Mouse (Mus musculus) left cerebral cortex, adult 2 months (tissue): ENCODE results near the gene Cnr2. TPM values are rescaled to one million over a fixed set of nuclear protein-coding genes. Genes with fewer than 3 reads are reported as not detected.

ENCODE experiments used
- DNase-seq, 2 experiments: peaks; one replicate each; pipeline ENCODE4 v3.0.0; 2021 to 2022; ENCODE audit warnings: low spot score in 2 of 2, mixed read lengths in 1 of 2; ENCODE audit errors: extremely low spot score in 1 of 2
- H3K27ac ChIP-seq: fragments of 200-600 bp; 2 replicates; pipeline ENCODE4 v1.8.1; 2022
- H3K4me3 ChIP-seq: fragments of 200-600 bp; 2 replicates; pipeline ENCODE4 v1.8.1; 2022
- CTCF ChIP-seq: fragments of 200-600 bp; IDR thresholded peaks from 2 replicates; pipeline ENCODE4 v1.8.1; 2022; ENCODE audit warnings: antibody characterized with exemption, mild to moderate bottlenecking, moderate library complexity
- intact Hi-C: fragments of 180-260 bp; cut with DNase I; formaldehyde crosslinking; loops from one replicate; pipeline ENCODE4 v1.15.1; 2025
- total RNA-seq, 2 experiments: library from RNA; stranded (reverse); gene quantifications; 2 replicates each; pipeline ENCODE4 v1.2.3; 2021

Cnr2 gene
- total RNA-seq, 2 experiments from 2014 or later = 0.11 TPM; not detected in 1

DNA sequence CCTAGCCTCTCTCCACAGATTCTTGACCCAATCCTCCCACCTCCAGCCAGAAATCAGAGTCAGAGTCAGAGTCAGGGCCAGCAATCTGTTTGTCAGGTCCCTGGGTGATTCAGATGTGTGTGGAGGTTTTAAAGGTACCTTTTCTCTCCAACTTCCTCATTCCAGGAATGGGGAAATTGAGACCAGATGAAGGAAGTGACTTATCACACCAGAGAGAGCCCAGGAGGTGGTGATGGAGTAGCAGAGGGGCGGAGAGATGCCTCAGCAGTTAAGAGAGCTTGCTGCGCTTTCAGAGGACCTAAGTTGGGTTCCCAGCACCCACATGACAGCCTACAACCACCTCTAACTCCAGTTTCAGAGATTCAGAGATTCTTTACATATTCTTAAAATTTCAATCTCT, 3.7 kb upstream of the Cnr2 start:
- DNase-seq = no peak
- H3K4me3 ChIP-seq = no peak overlapping the region
- intact Hi-C loops = loop anchor here (5.0 kb wide), 1 partner anchor 41 kb away; no protein-coding TSS in a partner anchor
- TF ChIP-seq CTCF = no peak
- no peak overlapping the region for H3K27ac ChIP-seq

DNA sequence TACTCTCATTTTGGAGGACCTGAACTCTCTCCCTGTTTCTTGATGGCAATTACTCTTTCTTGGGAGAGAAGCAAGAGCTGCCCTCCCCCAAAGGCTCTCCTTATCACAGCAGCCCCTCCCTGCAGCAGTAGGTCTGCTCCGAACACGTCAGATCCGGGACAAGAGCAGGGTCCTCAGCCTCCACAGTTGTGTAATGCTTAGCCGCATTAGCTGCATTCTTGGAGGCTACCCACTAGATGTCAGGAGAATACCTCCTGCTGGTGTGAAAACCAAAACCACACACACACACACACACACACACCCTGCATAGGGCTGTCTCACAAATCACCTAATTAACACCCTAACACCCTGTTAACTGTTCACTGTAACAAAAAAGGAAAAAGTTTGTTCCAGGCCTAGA, 2.3 kb upstream of the Cnr2 start:
- intact Hi-C loops = loop anchor here (5.0 kb wide), 1 partner anchor 39 kb away; no protein-coding TSS in a partner anchor
- no peak overlapping the region for H3K27ac ChIP-seq
- no peak; the same call in 1 of the 2 replicates for TF ChIP-seq CTCF
- no peak for DNase-seq
- no peak overlapping the region for H3K4me3 ChIP-seq

DNA sequence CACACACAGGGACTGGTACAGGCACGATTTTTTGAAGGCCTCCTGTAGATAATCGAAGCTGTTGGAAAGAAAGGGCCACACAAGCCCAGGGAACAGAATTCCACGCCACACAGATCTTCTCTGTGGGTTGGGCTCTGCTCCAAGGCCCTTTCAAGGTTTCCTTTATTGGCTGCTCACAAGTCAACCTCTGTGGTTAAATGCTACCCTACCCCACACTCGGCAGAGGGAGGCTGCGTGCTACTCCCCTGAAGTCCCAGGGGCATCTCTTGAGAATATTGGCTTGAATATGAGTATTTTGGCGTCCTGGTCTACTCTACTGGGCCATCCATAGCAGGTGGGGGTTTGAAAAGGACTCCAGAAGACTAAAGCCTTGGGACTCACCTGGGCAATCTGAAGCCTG, 963 bp downstream of the Cnr2 start:
- intact Hi-C loops = no loop called here
- Histone ChIP-seq H3K27ac (no peak overlapping the region), H3K4me3 (no peak overlapping the region)
- no peak for TF ChIP-seq CTCF
- no peak for DNase-seq

DNA sequence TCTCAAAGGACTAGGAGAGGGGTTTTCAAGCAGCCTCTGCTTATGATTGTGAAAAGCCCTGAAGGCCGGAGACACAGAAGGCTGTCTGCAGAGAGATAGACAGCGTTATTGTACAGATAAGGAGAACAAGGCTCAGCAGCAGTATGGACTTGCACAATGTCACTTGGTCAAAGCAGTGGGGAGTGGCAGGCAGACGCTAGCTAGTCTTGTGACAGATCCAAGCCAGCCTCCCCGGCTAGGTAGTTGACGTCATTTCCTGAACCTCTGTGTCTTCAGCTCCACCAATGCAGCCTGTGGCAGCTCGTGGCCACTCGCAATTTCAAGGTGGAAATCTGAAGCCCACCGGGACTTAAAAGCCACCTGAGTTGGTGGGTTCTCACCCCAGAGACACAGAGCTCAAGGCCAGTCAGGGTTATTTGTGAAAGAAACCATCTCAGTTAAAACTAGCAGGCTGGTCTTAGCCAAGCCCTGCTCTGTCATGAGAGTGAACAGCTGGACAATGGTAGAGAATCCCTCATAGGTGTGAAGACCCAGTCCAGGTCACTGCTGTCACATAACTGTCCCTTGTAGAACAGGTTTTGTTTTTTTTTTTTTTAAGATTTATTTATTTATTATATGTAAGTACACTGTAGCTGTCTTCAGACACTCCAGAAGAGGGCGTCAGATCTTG, 3.3 kb downstream of the Cnr2 start:
- no peak for TF ChIP-seq CTCF
- DNase-seq = no peak
- intact Hi-C loops = no loop called here
- Histone ChIP-seq H3K27ac (no peak overlapping the region), H3K4me3 (no peak overlapping the region)

DNA sequence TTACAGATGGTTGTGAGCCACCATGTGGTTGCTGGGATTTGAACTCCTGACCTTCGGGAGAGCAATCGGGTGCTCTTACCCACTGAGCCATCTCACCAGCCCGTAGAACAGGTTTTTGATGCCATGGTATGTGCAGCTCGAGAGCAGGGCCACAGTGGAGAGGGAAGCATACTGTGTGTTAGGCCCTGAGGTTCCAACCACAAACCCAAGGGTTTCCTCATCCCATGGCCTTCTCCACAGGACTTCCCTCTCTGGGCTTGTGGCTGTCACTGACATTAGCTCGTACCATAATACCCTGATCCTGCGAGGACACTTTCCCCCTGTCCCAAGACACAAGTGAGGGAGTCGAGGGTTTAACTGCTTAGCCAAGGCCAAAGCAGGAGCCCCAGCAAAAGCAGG, 3.9 kb downstream of the Cnr2 start:
- no peak overlapping the region for H3K27ac ChIP-seq
- TF ChIP-seq CTCF = no peak
- no peak overlapping the region for H3K4me3 ChIP-seq
- intact Hi-C loops = no loop called here
- no peak for DNase-seq

DNA sequence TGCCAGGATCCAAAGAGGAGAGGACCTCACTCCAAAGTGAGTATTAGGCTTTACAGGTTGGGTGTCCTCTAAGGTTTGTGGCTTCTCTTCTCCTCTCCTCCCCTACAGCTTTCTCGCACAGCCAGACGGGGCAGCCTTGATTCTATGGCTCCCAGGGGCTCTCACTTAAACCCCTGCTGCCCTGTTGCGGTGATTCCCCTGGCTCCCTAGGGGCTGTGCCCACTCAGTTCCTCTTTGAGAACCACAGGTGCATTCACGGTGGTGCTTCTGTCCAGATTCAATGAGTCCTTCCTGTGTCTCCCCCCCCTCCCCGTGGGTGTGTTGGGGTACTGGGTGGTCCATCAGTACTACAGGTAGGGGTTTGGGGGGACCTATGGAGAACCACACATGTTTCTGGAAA, 4.8 kb downstream of the Cnr2 start:
- no peak overlapping the region for H3K27ac ChIP-seq
- no peak for TF ChIP-seq CTCF

DNA sequence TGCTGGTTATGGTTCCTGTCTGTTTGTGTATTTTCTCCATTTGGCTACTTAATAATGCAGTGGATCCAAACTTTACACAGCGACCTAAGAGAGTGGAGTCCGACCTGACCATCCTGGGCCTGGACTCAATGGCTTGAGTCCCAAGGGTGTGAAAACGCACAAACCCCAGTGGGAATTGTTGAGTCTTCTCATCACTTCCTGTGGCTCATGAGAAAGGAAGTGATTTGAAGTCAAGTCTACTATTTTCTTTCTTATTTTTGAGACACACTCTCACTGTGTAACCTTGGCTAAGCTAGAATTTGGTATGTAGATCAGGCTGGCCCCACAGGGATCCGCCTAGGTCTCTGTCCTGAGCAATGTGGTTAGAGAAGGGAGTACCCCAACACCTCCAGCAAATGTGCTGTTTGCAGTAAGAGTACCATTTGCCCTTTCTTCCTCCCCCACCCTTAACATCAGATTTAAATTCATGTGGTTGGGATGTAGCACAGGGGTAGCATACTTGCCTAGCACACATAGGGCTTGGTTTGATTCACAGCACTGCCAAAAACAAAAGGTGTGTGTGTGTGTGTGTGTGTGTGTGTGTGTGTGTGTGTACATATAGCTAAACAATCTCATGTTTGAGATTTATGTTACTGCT, 7.5 kb downstream of the Cnr2 start:
- Histone ChIP-seq H3K27ac (no peak overlapping the region), H3K4me3 (no peak overlapping the region)
- no peak for DNase-seq
- intact Hi-C loops = no loop called here
- no peak for TF ChIP-seq CTCF

More for the DNA sequence above, 4.8 kb downstream of the Cnr2 start:
- H3K4me3 ChIP-seq = no peak overlapping the region
- DNase-seq = no peak
- intact Hi-C loops = no loop called here

DNA sequence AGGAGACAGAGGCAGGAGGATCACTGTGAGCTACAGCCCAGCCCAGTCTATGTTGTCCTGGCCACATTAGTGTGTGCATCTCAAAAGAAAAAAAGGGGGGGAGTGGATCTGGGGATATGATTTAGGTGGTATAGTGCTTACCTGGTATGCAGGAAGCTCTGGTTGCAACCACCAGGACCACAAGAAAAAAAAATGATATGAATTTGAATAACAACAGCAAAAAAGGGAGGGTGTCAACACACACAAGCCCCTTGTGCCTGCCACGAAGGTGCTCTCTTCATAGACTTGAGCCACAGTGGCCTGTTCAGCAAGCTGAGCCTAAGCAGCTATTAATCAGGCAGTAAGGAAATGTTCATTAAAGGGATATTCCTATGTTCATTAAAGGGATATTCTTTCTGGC, 9.6 kb downstream of the Cnr2 start:
- no peak for TF ChIP-seq CTCF
- no peak for DNase-seq
- no peak overlapping the region for H3K27ac ChIP-seq
- intact Hi-C loops = no loop called here
- no peak overlapping the region for H3K4me3 ChIP-seq

DNA sequence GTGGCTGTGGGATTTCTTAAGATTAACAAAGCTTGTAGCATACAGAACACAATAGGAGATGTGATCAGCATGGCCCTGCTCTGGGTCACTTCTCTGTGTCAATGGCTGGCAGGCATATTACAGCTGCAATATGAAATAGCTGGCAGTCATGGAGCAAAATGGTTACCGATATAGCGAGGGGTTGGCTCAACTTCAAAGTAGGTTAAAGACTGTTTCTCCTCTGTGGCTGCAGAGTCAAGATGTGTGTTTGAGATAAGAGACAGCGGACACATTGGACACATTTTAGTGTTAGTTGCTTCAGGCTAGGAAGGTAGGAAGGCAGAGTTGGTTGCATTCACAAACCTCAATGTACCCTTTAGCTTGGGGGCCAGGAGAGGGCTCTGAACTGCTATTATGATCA, 11.4 kb downstream of the Cnr2 start:
- H3K4me3 ChIP-seq = no peak overlapping the region
- DNase-seq = no peak
- intact Hi-C loops = no loop called here
- H3K27ac ChIP-seq = no peak overlapping the region
- no peak for TF ChIP-seq CTCF

DNA sequence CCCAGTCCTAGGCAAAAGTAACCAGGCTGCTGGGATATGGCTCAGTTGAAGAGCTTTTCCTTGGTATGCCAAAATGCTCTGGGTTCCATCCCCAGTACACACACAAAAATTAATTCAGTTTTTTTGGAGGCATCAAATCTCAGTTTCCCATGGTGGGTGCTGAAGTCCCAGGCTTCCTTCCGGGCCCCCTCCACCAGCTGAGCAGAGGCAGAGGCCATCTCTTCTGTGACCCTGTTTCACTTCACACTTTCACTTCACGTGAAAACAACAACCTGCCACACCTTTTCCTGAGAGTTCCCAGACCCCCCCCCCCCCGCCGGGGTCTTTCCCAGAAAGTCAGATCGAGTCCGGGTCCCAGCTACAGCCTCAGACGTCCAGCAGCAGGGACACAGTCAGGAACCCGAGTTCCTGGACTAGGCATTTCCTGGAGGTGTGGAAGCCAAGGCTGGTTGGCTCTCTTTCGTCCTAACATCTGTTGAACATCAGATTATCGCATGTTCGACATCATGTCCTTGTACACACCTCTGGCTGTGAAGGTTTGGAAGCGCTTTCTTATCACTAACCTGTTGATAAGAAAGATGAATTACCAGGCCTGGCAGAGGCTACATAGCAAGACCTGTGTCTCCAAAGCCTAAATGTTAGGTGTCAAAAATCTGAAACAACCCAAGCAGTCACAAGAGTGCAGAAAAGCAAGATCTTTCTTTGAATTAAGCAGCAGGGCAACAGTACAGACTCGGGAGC, 14.3 kb downstream of the Cnr2 start:
- no peak overlapping the region for H3K27ac ChIP-seq
- no peak overlapping the region for H3K4me3 ChIP-seq
- TF ChIP-seq CTCF = no peak
- intact Hi-C loops = no loop called here
- DNase-seq = no peak

DNA sequence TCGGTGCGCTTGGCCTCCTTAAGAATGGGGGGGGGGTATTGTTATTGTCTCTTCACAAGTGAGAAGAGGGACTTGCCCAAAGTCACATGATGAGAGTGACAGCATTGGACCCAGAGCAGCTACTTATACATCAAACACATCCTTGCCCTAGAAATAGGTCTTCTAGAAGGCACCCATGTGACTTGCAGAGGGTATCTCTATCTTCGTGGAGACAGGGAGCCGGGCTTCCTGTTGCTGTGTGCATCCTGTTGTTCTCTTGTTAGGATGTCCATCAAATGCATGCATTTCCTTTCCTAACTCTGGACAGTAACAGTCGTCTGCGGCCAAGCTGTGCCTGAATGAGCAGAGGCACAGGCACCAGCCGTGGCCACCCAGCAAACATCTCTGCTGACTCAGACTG, 16.3 kb downstream of the Cnr2 start:
- H3K4me3 ChIP-seq = no peak overlapping the region
- intact Hi-C loops = no loop called here
- DNase-seq = no peak
- no peak for TF ChIP-seq CTCF
- H3K27ac ChIP-seq = no peak overlapping the region

DNA sequence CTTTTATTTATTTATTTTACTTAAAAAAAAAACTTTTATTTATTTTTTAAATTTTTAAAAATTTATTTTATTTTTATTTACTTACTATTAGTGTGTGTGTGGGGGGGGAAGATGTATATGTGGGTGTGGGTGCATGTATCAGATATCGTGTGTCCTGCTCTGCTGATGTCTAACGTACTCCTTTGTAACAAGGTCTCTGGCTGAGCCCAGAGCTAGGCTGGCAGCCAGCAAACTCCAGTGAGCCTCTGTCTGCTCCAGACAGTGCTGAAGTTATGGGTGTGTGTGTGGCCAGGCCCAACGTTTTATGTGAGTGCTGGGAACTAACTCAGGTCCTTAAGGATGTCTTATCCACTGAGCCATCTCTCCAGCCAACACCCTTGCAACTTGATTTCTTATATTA, 17.0 kb downstream of the Cnr2 start:
- no peak overlapping the region for H3K4me3 ChIP-seq
- intact Hi-C loops = no loop called here
- DNase-seq = no peak
- TF ChIP-seq CTCF = no peak
- no peak overlapping the region for H3K27ac ChIP-seq
